Mouse (Mus musculus) hindbrain, postnatal 0 days (tissue): Measurements from ENCODE around the gene Scaf4. TPM values are rescaled to one million over a fixed set of nuclear protein-coding genes. Genes with fewer than 3 reads are reported as not detected.

Experiments used
- ATAC-seq: fragments of 200-750 bp; cut with Nextera tagmentation; 2 replicates; pipeline ENCODE4 v1.8.0; 2017; ENCODE audit warnings: mild to moderate bottlenecking, moderate TSS enrichment, moderate library complexity
- DNase-seq: peaks from one replicate; pipeline ENCODE4 v3.0.0-alpha.2; 2015; ENCODE audit warnings: low spot score
- H3K27ac ChIP-seq: fragments of 300-500 bp; sonication (generic); 2 replicates; pipeline ENCODE4 v1.5.1; 2014; ENCODE audit warnings: mild to moderate bottlenecking
- H3K27me3 ChIP-seq: fragments of 300-500 bp; sonication (generic); 2 replicates; pipeline ENCODE4 v1.6.1; 2014; ENCODE audit warnings: low read length, mixed read lengths; ENCODE audit not compliant: insufficient read depth
- H3K36me3 ChIP-seq: fragments of 300-500 bp; sonication (generic); 2 replicates; pipeline ENCODE4 v1.6.1; 2014; ENCODE audit warnings: low read length, mixed read lengths; ENCODE audit not compliant: insufficient read depth
- H3K4me1 ChIP-seq: fragments of 300-500 bp; sonication (generic); 2 replicates; pipeline ENCODE4 v1.6.1; 2014; ENCODE audit warnings: antibody characterized with exemption, low read length, mixed read lengths; ENCODE audit not compliant: insufficient read depth
- H3K4me2 ChIP-seq: fragments of 300-500 bp; sonication (generic); 2 replicates; pipeline ENCODE4 v1.6.1; 2014; ENCODE audit warnings: low read depth, mild to moderate bottlenecking, low read length, moderate library complexity, mixed read lengths
- H3K4me3 ChIP-seq: fragments of 300-500 bp; sonication (generic); 2 replicates; pipeline ENCODE4 v1.5.1; 2014; ENCODE audit warnings: low read length
- H3K9ac ChIP-seq: fragments of 300-500 bp; sonication (generic); replicated peaks from 2 replicates; pipeline ENCODE4 v1.6.1; 2014; ENCODE audit warnings: mild to moderate bottlenecking, low read length, moderate library complexity, mixed read lengths
- H3K9me3 ChIP-seq: fragments of 300-500 bp; sonication (generic); 2 replicates; pipeline ENCODE4 v1.6.1; 2016; ENCODE audit warnings: low read length, mixed read lengths
- CTCF ChIP-seq: IDR thresholded peaks from 2 replicates; pipeline ENCODE4 v1.5.1; 2016; ENCODE audit warnings: antibody characterized with exemption, control low read depth, low read depth
- WGBS: fragments of 180-500 bp; shearing (Covaris S2); extraction: QIAGEN DNeasy Blood & Tissue Kit; methylation state at CpG from one replicate; pipeline ENCODE4 v1.1.7; 2014; 5-methylcytosine and 5-hydroxymethylcytosine counted together
- polyA plus RNA-seq: library from polyadenylated mRNA; unstranded; fragments of >200 nt; fragmentation: Nextera tagmentation; extraction: Ambion mirVana; gene quantifications from 2 replicates; pipeline ENCODE4 v1.2.1, GENCODE M21; 2015
- total RNA-seq: library from RNA; depleted of rRNA; stranded (reverse); fragments of >200 nt; gene quantifications from 2 replicates; pipeline ENCODE4 v1.2.3, GENCODE M21; 2014; rRNA removed

Gene Scaf4
- total RNA-seq (15.4 and 16.8 TPM in 2 replicates), polyA plus RNA-seq (16.0 and 16.8 TPM in 2 replicates)

DNA sequence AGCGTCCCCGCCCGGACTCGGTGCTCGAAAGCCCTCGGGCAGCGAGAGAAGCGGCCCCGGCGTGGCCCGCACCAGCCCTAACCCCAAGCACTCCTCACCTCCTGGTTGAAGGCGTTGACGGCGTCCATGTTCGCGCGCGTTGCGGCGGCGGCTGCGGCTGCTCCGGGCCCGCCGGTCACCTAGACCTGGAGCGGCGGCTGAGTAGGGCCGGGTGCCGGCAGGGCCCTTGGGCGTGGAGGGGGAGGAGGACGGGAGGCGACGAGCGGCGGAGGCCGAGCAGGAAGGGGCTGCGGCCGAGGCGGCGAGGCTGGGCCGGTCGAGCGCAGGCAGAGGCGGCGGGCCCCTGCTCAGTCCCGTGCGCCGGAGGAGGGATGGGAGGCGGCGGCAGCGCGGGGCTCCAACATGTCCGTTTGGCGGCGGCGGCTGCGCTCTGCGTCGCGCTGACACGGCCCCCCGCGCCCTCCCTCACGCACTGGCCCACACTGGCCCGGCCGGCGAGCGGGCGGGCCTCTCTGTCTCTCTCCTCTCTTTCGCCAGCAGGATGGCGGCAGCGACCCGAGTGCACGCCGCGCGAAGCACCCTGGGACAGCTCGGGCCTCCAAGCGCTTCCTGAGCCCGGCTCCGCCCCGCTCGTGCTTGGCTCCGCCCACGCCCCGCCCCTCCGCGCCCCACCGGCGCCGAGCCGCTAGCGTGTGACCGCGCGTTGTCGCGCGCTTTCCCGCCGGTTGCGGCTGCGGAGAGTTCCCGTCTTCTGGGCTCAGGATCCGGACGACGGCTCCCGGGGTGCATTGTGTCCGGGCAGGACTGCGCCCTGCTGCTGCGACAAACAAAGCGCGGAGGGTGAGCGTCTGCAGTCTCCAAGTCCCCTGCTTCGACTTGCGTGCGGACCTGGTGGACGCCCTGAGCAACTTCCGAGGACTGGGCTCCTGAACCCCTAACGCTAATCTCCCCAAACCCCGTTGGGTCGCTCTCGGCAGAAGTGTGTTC, at the start of gene Scaf4:
Gene Scaf4 (minus strand): TSS at position 599 of the 987 bp plus-strand sequence.
- Histone ChIP-seq H3K9ac (peak within 1 kb of the TSS; percentile 99), H3K4me2 (peak within 1 kb of the TSS; percentile 95), H3K27me3 (no peaks in the 10 kb centered on the region), H3K4me3 (peak within 1 kb of the TSS; percentile 100), H3K36me3 (no peaks in the 10 kb centered on the region), H3K4me1 (peaks cover 9% of the 10 kb centered on the region), H3K27ac (peak within 1 kb of the TSS; percentile 94), H3K9me3 (no peaks in the 10 kb centered on the region)
- ATAC-seq (peak; percentile 97), DNase-seq (peak; percentile 97)
- under 1% methylated on average over 72 of the region's 123 CpGs for WGBS
- no peak; the same call in none of the 2 replicates for TF ChIP-seq CTCF

DNA sequence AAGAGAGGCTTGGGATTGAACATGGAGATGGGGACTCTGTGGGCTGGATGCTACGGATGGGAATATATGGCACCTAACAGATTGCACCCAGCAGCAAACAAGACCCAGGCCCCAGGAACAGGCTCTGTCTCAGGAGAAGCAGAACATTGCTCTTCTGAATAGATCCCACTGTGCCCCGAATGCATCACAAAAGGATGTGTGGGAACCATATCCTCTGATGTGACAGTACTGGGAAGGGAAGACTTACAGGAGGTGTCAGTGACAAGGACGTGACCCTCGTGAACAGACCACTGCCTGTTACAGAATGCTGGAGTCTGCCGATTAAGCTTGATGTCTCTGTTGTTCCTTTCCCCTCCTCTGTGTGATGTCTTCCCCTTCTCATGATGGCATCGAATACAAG, 48.2 kb upstream of the Scaf4 start:
- Histone ChIP-seq H3K36me3 (no peaks in the 10 kb centered on the region), H3K4me2 (no peak overlapping the region), H3K9me3 (no peaks in the 10 kb centered on the region), H3K9ac (no peak overlapping the region), H3K27ac (no peak overlapping the region), H3K27me3 (no peaks in the 10 kb centered on the region), H3K4me1 (no peaks in the 10 kb centered on the region), H3K4me3 (no peak overlapping the region)
- no peak for TF ChIP-seq CTCF
- WGBS: 60% methylated on average over 6 of the region's 6 CpGs
- ATAC-seq: no peak
- no peak for DNase-seq

DNA sequence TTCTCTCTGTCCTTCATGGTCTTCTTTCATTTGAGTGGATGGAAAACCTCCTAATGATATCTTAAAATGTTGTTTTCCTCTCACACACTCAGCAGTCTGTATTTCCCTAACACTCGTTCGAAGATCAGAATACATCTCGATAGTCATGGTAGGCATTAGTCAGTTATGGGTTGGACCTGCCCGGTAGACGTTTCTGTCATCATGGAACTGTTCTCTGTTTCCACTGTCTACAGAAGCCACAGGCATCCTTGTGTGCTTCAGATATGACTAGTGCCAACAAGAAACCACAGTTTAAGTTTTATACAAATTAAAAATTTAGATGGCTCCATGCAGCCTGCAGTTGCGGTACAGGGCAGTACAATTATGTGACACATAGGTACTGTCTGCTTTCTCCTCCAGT, 46.7 kb upstream of the Scaf4 start:
- ATAC-seq (no peak), DNase-seq (no peak)
- no peaks in the 10 kb centered on the region for H3K9me3 ChIP-seq
- no peak overlapping the region for H3K4me3 ChIP-seq
- no peak overlapping the region for H3K9ac ChIP-seq
- no peak for TF ChIP-seq CTCF
- no peaks in the 10 kb centered on the region for H3K36me3 ChIP-seq
- H3K27me3 ChIP-seq: no peaks in the 10 kb centered on the region
- no peak overlapping the region for H3K4me2 ChIP-seq
- no peak overlapping the region for H3K27ac ChIP-seq
- no peaks in the 10 kb centered on the region for H3K4me1 ChIP-seq
- 93% methylated on average over 6 of the region's 6 CpGs for WGBS

DNA sequence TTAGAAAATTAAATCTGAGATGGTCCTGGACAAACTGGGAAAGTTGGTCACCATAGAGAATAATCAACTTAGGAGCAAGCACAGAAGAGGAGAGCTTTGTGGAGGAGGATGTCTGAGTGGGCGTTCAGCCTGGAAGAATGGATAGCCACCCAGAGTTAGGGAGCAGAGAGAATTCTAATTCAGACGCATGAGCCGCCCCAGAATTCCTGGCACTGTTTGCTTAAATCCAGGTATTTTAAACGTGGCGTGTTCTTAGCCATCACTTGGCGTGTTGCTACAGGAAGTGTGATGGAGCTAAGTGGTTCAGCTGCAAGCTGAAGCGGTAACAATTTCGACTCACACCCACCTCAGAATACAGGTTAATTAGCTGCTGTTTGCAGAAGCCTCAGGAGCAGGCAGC, 45.2 kb upstream of the Scaf4 start:
- Histone ChIP-seq H3K36me3 (no peaks in the 10 kb centered on the region), H3K9ac (no peak overlapping the region), H3K4me2 (no peak overlapping the region), H3K27me3 (no peaks in the 10 kb centered on the region), H3K9me3 (no peaks in the 10 kb centered on the region), H3K27ac (no peak overlapping the region), H3K4me1 (no peaks in the 10 kb centered on the region), H3K4me3 (no peak overlapping the region)
- 79% methylated on average over 8 of the region's 8 CpGs for WGBS
- no peak for TF ChIP-seq CTCF
- DNase-seq (no peak), ATAC-seq (no peak)

DNA sequence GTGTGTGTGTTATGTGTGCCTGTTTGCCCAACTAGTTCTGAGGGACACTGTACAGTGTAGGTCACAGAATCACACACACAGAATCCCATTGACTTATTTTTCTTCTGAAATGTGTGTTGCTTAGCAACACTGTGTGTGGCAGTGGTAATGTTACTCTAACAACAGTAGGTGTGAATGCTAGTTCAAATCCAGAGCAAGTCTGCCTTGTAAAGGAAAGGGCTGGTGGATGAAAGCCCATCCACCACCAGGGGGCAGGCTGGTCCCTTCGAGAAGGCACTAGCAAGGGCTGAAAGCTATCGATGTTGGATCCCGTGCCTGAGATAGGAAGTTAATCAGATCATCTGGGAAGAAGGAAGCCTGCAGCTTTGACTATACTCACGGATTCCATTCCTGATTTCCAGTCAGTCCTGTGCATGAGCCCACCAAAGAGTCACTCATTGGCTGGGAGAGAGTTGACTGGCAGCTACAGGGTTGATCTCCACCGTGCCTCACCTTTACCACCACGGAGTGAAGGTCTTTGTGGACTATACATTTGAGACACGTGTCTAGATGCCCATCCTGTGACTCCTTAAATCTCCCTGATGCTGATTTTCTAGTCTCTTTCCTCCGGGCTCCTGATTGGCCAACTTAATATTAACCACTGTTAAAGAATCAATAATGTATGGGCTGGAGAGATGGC, 38.7 kb upstream of the Scaf4 start:
- 38% methylated on average over 8 of the region's 8 CpGs for WGBS
- peak; percentile 93 for DNase-seq
- Histone ChIP-seq H3K27ac (no peak overlapping the region), H3K36me3 (no peaks in the 10 kb centered on the region), H3K9me3 (no peaks in the 10 kb centered on the region), H3K27me3 (no peaks in the 10 kb centered on the region), H3K4me2 (no peak overlapping the region), H3K4me3 (no peak overlapping the region), H3K4me1 (no peaks in the 10 kb centered on the region), H3K9ac (no peak overlapping the region)
- ATAC-seq: peak; percentile 88
- TF ChIP-seq CTCF: peak; percentile 95

DNA sequence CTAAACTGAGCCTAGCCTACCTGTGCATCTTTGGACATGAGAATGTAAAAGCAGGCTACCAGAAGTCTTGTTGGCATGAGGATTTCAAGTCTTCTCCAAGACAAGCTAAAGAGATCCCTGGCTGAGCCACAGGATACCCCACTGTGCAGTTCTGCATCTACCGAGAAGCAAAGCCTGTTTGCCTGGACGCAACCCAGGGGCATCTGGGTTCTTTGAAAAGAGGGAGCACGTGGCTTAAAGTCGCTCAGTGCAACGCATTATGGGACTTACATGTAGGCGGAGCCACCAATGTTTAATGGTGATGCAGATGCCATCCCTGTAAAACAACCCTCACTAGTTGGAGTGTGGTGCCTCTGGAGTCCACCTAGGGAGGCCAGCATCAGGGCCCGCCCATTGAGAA, 35.0 kb upstream of the Scaf4 start:
- no peaks in the 10 kb centered on the region for H3K27me3 ChIP-seq
- no peak for ATAC-seq
- 70% methylated on average over 7 of the region's 7 CpGs for WGBS
- no peak overlapping the region for H3K4me2 ChIP-seq
- no peaks in the 10 kb centered on the region for H3K36me3 ChIP-seq
- DNase-seq: no peak
- no peaks in the 10 kb centered on the region for H3K4me1 ChIP-seq
- H3K27ac ChIP-seq: no peak overlapping the region
- no peak overlapping the region for H3K4me3 ChIP-seq
- no peak overlapping the region for H3K9ac ChIP-seq
- H3K9me3 ChIP-seq: no peaks in the 10 kb centered on the region
- no peak for TF ChIP-seq CTCF
